Mouse (Mus musculus): ENCODE measurements around the gene Zfp512.

GRCm38 (mm10) chr5:31527117-31527680 lies 75.0 kb downstream of the Zfp512 start:
- TF ChIP-seq CTCF (IDR thresholded peaks at IDR 0.05; ENCODE audit: control insufficient read depth, insufficient read depth, low read length), result no peak
- TF ChIP-seq POLR2A (IDR thresholded peaks at IDR 0.05; ENCODE audit: borderline replicate concordance, control insufficient read depth, low read depth, low read length), result no peak
